Mouse (Mus musculus) adrenal gland, adult 8-10 months (tissue): ENCODE results near the gene Pam. TPM values are rescaled to one million over a fixed set of nuclear protein-coding genes. Genes with fewer than 3 reads are reported as not detected.
"Not testable (repeated sequence)": the region's sequence is repeated elsewhere in the genome, so short reads cannot be mapped to it uniquely, and the experiment has no call there.

Experiments used
- DNase-seq: peaks from one replicate; pipeline ENCODE4 v3.0.0; 2022
- total RNA-seq, 4 experiments: library from RNA; stranded (reverse); gene quantifications; 2 replicates each; pipeline ENCODE4 v1.2.4; 2022

The Pam gene
- total RNA-seq, 4 experiments from 2014 or later: 360 to 563 (median 476) TPM

DNA sequence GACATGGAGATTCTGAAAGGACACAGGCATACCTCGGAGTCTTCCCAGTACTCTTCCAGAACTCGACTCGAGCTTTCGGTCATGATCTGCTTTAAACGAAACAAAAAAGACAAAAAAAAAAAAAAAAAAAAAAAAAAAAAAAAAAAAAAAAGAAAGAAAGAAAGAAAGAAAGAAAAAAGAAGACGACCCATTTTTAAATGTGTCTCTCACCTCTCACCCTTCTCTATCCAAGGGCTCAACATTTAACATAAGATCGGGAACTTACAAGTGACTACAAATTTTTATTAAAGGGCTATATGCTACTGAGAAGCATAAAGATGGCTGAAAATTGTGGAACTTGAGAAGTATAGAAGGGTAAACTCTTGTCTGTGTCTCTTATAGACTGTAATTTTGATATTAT is 272.5 kb downstream of the Pam start:
- no peak for DNase-seq

- no peak for DNase-seq
Measured at GRCm38 (mm10) chr1:97822203-97822602, 273.2 kb downstream of the Pam start.

GRCm38 (mm10) chr1:97821282-97821681 is 274.2 kb downstream of the Pam start:
- DNase-seq: no peak

- DNase-seq: no peak
Measured at GRCm38 (mm10) chr1:97809255-97809912, 286.1 kb downstream of the Pam start.

- DNase-seq: no peak
Measured at GRCm38 (mm10) chr1:97804520-97804919, 290.9 kb downstream of the Pam start.

- DNase-seq: no peak
Measured at GRCm38 (mm10) chr1:97802207-97802902, 293.1 kb downstream of the Pam start.

DNA sequence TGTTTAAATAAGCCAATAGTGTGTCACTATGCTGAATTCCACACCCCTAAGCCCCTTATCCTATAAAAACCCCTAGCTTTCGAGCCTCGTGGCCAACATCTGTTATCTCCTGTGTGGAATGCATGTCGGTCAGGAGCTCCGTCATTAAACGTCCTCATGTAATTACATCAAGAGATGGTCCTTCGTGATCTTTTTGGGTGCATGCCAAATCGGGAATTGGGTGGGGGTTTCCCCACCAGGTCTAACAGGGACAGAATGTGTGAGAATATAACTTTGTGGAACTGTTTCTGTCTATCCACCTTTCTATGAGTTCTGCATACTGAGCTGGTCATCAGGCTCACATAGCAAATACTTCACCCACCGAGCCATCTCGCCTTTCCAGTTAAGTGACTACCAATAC is 299.5 kb downstream of the Pam start:
- DNase-seq: no peak

GRCm38 (mm10) chr1:97794110-97794509 is 301.3 kb downstream of the Pam start:
- DNase-seq: no peak

DNA sequence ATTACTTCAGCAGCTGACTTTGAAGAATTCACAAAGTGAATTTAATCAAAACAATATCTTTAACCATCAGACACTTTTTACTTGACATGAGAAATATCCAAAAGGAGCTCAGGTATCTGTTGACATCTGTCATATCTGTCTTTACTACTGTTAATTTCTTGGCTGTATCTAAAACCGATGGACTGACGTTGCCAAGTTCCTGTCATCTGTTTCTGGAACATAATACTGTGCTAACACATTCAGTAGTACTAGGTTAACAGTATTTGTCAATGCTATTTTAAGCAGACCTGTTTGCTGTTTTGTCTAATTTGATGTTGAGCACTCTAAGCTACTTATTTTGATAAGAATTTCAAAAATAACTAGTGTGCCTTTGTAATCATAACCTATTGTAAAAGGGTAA is 307.0 kb downstream of the Pam start:
- DNase-seq: no peak

GRCm38 (mm10) chr1:97787674-97788073 is 307.8 kb downstream of the Pam start:
- no peak for DNase-seq

GRCm38 (mm10) chr1:97785685-97786393 is 309.6 kb downstream of the Pam start:
- no peak for DNase-seq

DNA sequence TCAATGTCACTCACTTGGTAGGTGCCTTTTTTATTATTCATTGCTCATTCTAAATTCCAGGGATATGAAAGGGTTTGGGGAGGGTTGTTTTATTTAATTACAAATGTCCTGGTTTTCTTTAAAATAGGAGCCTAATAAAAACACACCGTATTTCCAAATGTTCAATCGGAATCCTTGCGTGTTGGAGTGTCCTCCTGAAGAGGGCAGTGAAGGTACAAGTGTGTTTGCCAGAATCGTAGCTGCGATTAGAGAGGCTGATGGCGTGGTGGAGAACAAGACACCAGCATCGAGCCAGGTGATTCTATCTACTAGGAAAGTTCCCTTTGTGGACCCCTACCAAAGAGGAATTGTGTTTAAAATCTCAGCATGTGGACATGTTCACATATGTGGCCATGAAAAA is 310.5 kb downstream of the Pam start:
- DNase-seq: no peak

GRCm38 (mm10) chr1:97781674-97782073 is 313.8 kb downstream of the Pam start:
- DNase-seq: no peak

DNA sequence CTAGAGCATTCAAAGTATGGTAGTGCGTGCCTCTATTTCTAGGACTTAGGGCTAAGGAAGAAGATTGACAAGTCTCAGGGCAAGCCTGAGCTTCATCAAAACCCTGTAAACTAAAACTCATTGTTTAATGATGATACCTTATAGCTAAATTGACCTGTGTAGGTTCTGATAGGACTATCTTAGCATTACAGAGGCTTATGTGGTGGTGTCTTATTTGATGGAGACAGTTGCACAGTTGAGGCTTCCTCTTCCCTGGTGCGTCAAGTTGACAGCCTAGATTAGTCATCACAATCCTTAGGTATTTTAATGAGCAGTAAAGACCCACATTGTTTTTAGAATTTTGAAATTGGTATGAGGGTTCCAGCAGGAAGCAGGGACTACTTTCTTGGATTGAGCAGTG is 321.5 kb downstream of the Pam start:
- no peak for DNase-seq

DNA sequence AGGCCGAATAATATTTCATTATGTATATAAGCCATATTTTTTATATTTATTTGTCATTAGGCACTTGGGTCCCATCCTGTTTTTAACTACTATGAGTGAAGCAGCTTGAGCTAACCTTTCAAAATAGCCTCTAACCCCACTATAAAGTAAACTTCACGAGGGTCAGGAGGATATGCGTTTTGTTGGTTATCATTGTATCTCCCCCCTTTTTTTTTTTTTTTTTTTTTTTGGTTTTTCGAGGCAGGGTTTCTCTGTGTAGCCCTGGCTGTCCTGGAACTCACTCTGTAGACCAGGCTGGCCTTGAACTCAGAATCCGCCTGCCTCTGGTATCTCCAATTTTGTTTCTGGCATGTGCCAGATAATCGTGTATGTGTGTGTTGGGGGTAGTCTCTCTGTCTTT is 322.1 kb downstream of the Pam start:
- no peak for DNase-seq

DNA sequence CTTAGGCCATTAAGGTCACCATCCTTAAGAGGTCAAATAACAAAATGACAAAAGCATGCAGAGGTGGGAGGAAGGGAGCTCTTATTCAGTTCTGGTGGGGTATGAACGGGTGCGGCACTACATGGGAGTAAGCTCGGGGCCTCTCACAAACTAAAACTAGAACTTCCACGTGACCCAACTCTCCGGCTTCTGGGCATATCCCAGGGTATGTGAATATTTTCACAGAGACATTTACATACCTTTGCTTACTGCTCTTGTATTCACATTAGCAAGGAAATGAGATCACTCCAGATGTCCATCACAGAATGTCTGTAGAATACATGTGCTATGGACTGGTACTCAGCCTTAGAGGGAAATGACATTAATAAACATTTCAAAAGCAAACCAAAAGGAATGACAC is 323.7 kb downstream of the Pam start:
- no peak for DNase-seq

DNA sequence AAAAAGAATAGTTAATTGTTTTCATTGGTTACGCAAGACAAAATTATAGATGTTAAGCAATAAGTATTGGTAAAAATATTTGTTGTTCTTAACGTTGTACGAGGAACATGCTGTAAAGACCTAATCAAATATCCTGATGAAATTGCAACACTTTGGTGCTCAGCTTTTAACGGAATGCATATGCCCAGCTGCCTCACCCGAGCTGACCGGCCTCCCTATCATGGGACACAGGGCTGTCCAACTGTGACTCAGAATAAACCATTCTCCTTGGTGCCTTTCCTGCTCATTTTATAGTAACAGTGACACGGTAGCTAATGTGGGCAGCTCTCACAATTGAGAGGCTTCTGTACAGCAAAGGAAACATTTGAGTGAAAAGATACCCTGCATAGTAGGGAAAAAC is 324.3 kb downstream of the Pam start:
- DNase-seq: no peak

GRCm38 (mm10) chr1:97769904-97770753 is 325.3 kb downstream of the Pam start, which contains the start of the genes Gin1 and Ppip5k2:
Gin1 (plus strand) TSS chr1:97770172.
Ppip5k2 (minus strand) TSS chr1:97770411.
- DNase-seq: peak; percentile 92

DNA sequence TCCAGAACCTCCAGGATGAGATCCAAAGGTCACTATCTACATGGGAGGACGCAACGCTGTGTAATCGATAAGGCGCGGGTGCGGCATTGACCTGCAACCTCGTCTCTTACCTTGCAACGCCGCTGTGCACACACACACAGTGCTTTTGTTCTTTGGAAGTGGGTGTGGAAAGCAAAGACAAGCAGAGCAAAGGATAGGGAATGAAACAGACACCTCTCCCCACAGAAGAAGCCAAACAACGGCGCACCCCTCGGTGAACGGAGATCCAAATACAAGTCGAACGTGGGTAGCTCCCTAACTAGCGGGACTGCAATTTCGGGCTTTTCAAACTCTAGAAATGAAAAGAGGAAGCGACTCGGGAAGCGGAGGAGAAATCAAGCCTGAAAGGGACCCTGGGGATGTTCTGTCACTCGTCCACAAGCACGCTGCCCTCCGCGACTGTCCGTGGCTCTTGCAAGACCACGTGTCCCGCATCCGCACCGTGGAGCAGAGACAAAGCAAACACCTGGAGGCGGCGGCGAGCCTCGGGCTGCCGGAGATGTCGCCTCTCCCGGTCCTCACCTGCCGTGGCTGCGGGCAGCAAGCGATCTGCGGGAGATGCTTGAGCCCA is 326.0 kb downstream of the Pam start:
- DNase-seq: peak; percentile 13

- no peak for DNase-seq
Measured at GRCm38 (mm10) chr1:97768906-97769293, 326.5 kb downstream of the Pam start.

DNA sequence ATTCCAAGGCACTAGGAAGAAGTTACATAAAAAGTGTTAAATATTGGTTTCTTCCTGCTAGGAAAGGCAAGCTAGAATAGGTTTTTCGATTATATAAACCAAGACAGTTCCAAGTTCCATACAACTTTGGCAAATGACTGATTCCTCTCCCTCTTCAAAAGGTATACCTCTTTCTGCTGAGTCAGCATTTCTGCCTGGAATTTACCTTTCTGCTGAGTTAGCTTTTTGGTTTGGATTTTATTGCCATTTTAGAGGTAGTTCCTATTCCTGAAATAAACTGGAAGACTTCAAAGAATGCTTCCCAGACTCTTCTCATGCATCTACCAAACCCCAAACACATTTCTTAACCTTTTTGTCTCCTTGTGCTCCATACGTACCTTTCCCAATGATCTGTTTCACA is 327.4 kb downstream of the Pam start:
- DNase-seq: no peak

DNA sequence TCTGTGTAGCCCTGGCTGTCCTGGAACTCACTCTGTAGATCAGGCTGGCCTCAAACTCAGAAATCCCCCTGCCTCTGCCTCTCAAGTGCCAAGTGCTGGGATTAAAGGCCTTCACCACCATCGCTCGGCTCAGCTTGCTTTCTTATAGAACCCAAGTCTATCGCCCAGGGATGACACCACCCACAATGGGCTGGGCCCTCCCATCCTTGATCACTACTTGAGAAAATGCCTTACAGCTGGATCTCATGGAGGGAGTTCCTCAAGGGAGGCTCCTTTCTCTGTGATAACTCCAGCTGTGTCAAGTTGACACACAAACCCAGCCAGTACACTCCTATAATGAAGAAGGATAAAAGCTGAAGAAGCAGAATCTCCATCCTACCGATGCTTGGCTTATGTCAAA is 329.7 kb downstream of the Pam start:
- DNase-seq: not testable (repeated sequence)
